Mouse (Mus musculus) olfactory bulb, adult 2 months (tissue): ENCODE measurements at regions not wholly inside any gene's neighbourhood (a gene's known extent, or its start where the extent isn't known, plus 50 kb on each side); places are given as distances from the start of the nearest gene placed in this dataset.

ENCODE experiments used
- CTCF ChIP-seq: fragments of 200-500 bp; IDR thresholded peaks from 2 replicates; pipeline ENCODE4 v1.5.1; 2012; ENCODE audit warnings: low read depth, mild to moderate bottlenecking, low read length, moderate library complexity; ENCODE audit not compliant: insufficient read depth
- POLR2A ChIP-seq: fragments of 200-500 bp; IDR thresholded peaks from 2 replicates; pipeline ENCODE4 v1.6.1; 2012; ENCODE audit warnings: mild to moderate bottlenecking, low read depth, low read length, moderate library complexity; ENCODE audit not compliant: insufficient read depth

DNA sequence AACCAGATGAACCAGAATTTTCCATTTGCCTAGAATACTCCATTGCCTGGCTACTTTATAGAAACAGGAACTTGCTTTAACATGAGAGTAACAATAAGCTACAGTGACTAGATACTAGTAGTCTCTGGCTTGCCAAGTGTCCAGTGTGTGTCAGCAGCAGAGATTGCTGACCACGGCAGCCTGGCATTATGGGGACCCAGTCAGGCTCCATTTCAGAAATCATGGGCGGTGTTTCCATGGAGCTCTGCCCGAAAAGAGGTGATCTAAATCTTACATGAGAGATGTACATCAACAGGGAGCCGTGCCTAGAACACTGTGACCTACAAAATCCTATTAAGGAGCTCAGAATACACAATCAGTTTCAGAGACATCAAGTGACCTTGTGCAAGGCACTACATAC is 160.8 kb upstream of the Bcl6 start:
- TF ChIP-seq POLR2A (no peak), CTCF (no peak)
